Mouse (Mus musculus) neural tube, embryonic 15.5 days (tissue): Measurements from ENCODE around the gene Wfs1. TPM values are rescaled to one million over a fixed set of nuclear protein-coding genes. Genes with fewer than 3 reads are reported as not detected.
A peak's percentile ranks its signal among the peaks of the same experiment; 100 is the strongest.
"Not testable (repeated sequence)": the region's sequence is repeated elsewhere in the genome, so short reads cannot be mapped to it uniquely, and the experiment has no call there.

Experiments
- ATAC-seq: fragments of 200-750 bp; cut with Nextera tagmentation; 2 replicates; pipeline ENCODE4 v1.8.0; 2017; ENCODE audit warnings: mild to moderate bottlenecking, moderate TSS enrichment, moderate library complexity; ENCODE audit not compliant: low FRiP score
- H3K27ac ChIP-seq: fragments of 300-500 bp; sonication (generic); replicated peaks from 2 replicates; pipeline ENCODE4 v1.5.1; 2015; ENCODE audit warnings: mild to moderate bottlenecking, inconsistent platforms
- H3K27me3 ChIP-seq: fragments of 300-500 bp; sonication (generic); replicated peaks from 2 replicates; pipeline ENCODE4 v1.6.1; 2015; ENCODE audit warnings: inconsistent platforms
- H3K36me3 ChIP-seq: fragments of 300-500 bp; sonication (generic); 2 replicates; pipeline ENCODE4 v1.6.1; 2015; ENCODE audit warnings: inconsistent platforms
- H3K4me1 ChIP-seq: fragments of 300-500 bp; sonication (generic); 2 replicates; pipeline ENCODE4 v1.6.1; 2015; ENCODE audit warnings: inconsistent platforms
- H3K4me2 ChIP-seq: fragments of 300-500 bp; sonication (generic); 2 replicates; pipeline ENCODE4 v1.6.1; 2015; ENCODE audit warnings: inconsistent platforms, mild to moderate bottlenecking, moderate library complexity
- H3K4me3 ChIP-seq: fragments of 300-500 bp; sonication (generic); replicated peaks from 2 replicates; pipeline ENCODE4 v1.5.1; 2015; ENCODE audit warnings: mild to moderate bottlenecking, inconsistent platforms
- H3K9ac ChIP-seq: fragments of 300-500 bp; sonication (generic); replicated peaks from 2 replicates; pipeline ENCODE4 v1.6.1; 2015; ENCODE audit warnings: mild to moderate bottlenecking, inconsistent platforms
- H3K9me3 ChIP-seq: fragments of 300-500 bp; sonication (generic); replicated peaks from 2 replicates; pipeline ENCODE4 v1.6.1; 2016; ENCODE audit warnings: inconsistent platforms
- WGBS: fragments of 180-500 bp; shearing (Covaris S2); methylation state at CpG from one replicate; pipeline ENCODE4 v1.1.7; 2015; ENCODE audit warnings: mixed read lengths; 5-methylcytosine and 5-hydroxymethylcytosine counted together
- polyA plus RNA-seq: library from polyadenylated mRNA; unstranded; fragments of >200 nt; fragmentation: Nextera tagmentation; extraction: Ambion mirVana; gene quantifications from 2 replicates; pipeline ENCODE4 v1.2.1, GENCODE M21; 2015

Gene Wfs1
- polyA plus RNA-seq, 1 experiment from 2014 or later = 9.7 TPM

GRCm38 (mm10) chr5:36946445-36946844 is 42.6 kb downstream of the Wfs1 start:
- WGBS = 11% methylated on average over 5 of the region's 5 CpGs
- no peaks in the 10 kb centered on the region for H3K9me3 ChIP-seq
- H3K4me2 ChIP-seq = no peak overlapping the region
- ATAC-seq = peak; percentile 33; the same call in 1 of the 2 replicates
- H3K27me3 ChIP-seq = no peaks in the 10 kb centered on the region
- H3K27ac ChIP-seq = no peak overlapping the region
- no peak overlapping the region for H3K4me3 ChIP-seq
- H3K36me3 ChIP-seq = peaks cover 26% of the 10 kb centered on the region
- H3K9ac ChIP-seq = no peak overlapping the region
- peaks cover 19% of the 10 kb centered on the region for H3K4me1 ChIP-seq

GRCm38 (mm10) chr5:36945713-36946112 is 43.3 kb downstream of the Wfs1 start:
- 75% methylated on average over 2 of the region's 2 CpGs for WGBS

GRCm38 (mm10) chr5:36945102-36945701 is 43.8 kb downstream of the Wfs1 start:
- H3K4me2 ChIP-seq = no peak overlapping the region
- peaks cover 19% of the 10 kb centered on the region for H3K4me1 ChIP-seq
- H3K9me3 ChIP-seq = no peaks in the 10 kb centered on the region
- no peak overlapping the region for H3K4me3 ChIP-seq
- no peaks in the 10 kb centered on the region for H3K27me3 ChIP-seq
- 32% methylated on average over 8 of the region's 8 CpGs for WGBS
- H3K9ac ChIP-seq = no peak overlapping the region
- H3K36me3 ChIP-seq = peaks cover 26% of the 10 kb centered on the region
- ATAC-seq = peak; percentile 48
- peak overlapping the region; percentile 63 for H3K27ac ChIP-seq

More at GRCm38 (mm10) chr5:36945713-36946112, 43.3 kb downstream of the Wfs1 start:
- H3K27ac ChIP-seq = peak overlapping the region; percentile 63
- H3K9me3 ChIP-seq = no peaks in the 10 kb centered on the region
- no peaks in the 10 kb centered on the region for H3K27me3 ChIP-seq
- H3K4me2 ChIP-seq = no peak overlapping the region
- peaks cover 19% of the 10 kb centered on the region for H3K4me1 ChIP-seq
- no peak; the same call in 1 of the 2 replicates for ATAC-seq
- H3K4me3 ChIP-seq = no peak overlapping the region
- no peak overlapping the region for H3K9ac ChIP-seq
- peaks cover 27% of the 10 kb centered on the region for H3K36me3 ChIP-seq

GRCm38 (mm10) chr5:36944552-36944951 is 44.5 kb downstream of the Wfs1 start:
- peaks cover 19% of the 10 kb centered on the region for H3K4me1 ChIP-seq
- H3K36me3 ChIP-seq = peaks cover 29% of the 10 kb centered on the region
- H3K27ac ChIP-seq = peak overlapping the region; percentile 63
- H3K9me3 ChIP-seq = no peaks in the 10 kb centered on the region
- H3K9ac ChIP-seq = no peak overlapping the region
- WGBS = 74% methylated on average over 5 of the region's 5 CpGs
- no peak for ATAC-seq
- H3K27me3 ChIP-seq = no peaks in the 10 kb centered on the region
- no peak overlapping the region for H3K4me3 ChIP-seq
- H3K4me2 ChIP-seq = no peak overlapping the region

GRCm38 (mm10) chr5:36942446-36942845 is 46.6 kb downstream of the Wfs1 start:
- no peak overlapping the region for H3K4me3 ChIP-seq
- WGBS = 86% methylated on average over 2 of the region's 2 CpGs
- H3K27me3 ChIP-seq = no peaks in the 10 kb centered on the region
- ATAC-seq = no peak
- H3K36me3 ChIP-seq = peaks cover 20% of the 10 kb centered on the region
- no peak overlapping the region for H3K4me2 ChIP-seq
- H3K9ac ChIP-seq = no peak overlapping the region
- peaks cover 19% of the 10 kb centered on the region for H3K4me1 ChIP-seq
- H3K9me3 ChIP-seq = no peaks in the 10 kb centered on the region
- no peak overlapping the region for H3K27ac ChIP-seq

GRCm38 (mm10) chr5:36938991-36939390 is 50.0 kb downstream of the Wfs1 start:
- WGBS = 89% methylated on average over 2 of the region's 2 CpGs
- not testable (repeated sequence) for ATAC-seq, H3K4me3 ChIP-seq

GRCm38 (mm10) chr5:36938021-36938420 is 51.0 kb downstream of the Wfs1 start:
- no peak for ATAC-seq

More at GRCm38 (mm10) chr5:36938991-36939390, 50.0 kb downstream of the Wfs1 start:
- H3K9me3 ChIP-seq, H3K9ac ChIP-seq, H3K27ac ChIP-seq, H3K4me2 ChIP-seq, H3K27me3 ChIP-seq: not testable (repeated sequence)
- H3K36me3 ChIP-seq = peaks cover 15% of the 10 kb centered on the region
- H3K4me1 ChIP-seq = peaks cover 25% of the 10 kb centered on the region

GRCm38 (mm10) chr5:36936548-36936947 is 52.5 kb downstream of the Wfs1 start:
- H3K9ac ChIP-seq = no peak overlapping the region
- no peak overlapping the region for H3K4me2 ChIP-seq
- WGBS = 63% methylated on average over 7 of the region's 7 CpGs
- H3K9me3 ChIP-seq = no peaks in the 10 kb centered on the region
- peaks cover 25% of the 10 kb centered on the region for H3K4me1 ChIP-seq
- peak; percentile 21; the same call in 1 of the 2 replicates for ATAC-seq
- H3K4me3 ChIP-seq = no peak overlapping the region
- H3K36me3 ChIP-seq = peaks cover 18% of the 10 kb centered on the region
- no peaks in the 10 kb centered on the region for H3K27me3 ChIP-seq
- H3K27ac ChIP-seq = peak overlapping the region; percentile 65

More at GRCm38 (mm10) chr5:36938021-36938420, 51.0 kb downstream of the Wfs1 start:
- WGBS = 90% methylated on average over 5 of the region's 5 CpGs
- no peak overlapping the region for H3K4me3 ChIP-seq
- H3K27ac ChIP-seq = no peak overlapping the region
- peaks cover 25% of the 10 kb centered on the region for H3K4me1 ChIP-seq
- H3K9ac ChIP-seq = no peak overlapping the region
- no peak overlapping the region for H3K4me2 ChIP-seq
- H3K36me3 ChIP-seq = peaks cover 15% of the 10 kb centered on the region
- no peaks in the 10 kb centered on the region for H3K27me3 ChIP-seq
- H3K9me3 ChIP-seq = no peaks in the 10 kb centered on the region

GRCm38 (mm10) chr5:36935486-36936473 is 53.2 kb downstream of the Wfs1 start:
- H3K4me1 ChIP-seq = peaks cover 25% of the 10 kb centered on the region
- H3K27ac ChIP-seq = peak overlapping the region; percentile 65
- ATAC-seq = peak; percentile 82
- H3K4me3 ChIP-seq = no peak overlapping the region
- H3K4me2 ChIP-seq = peak overlapping the region; percentile 3; the same call in 1 of the 2 replicates
- H3K9me3 ChIP-seq = no peaks in the 10 kb centered on the region
- no peaks in the 10 kb centered on the region for H3K27me3 ChIP-seq
- 54% methylated on average over 17 of the region's 17 CpGs for WGBS
- H3K36me3 ChIP-seq = peaks cover 19% of the 10 kb centered on the region
- no peak overlapping the region for H3K9ac ChIP-seq

GRCm38 (mm10) chr5:36933383-36933782 is 55.6 kb downstream of the Wfs1 start:
- Histone ChIP-seq H3K4me3 (no peak overlapping the region), H3K36me3 (peaks cover 36% of the 10 kb centered on the region), H3K9me3 (no peaks in the 10 kb centered on the region), H3K27me3 (no peaks in the 10 kb centered on the region), H3K27ac (no peak overlapping the region), H3K4me1 (peaks cover 25% of the 10 kb centered on the region), H3K9ac (no peak overlapping the region), H3K4me2 (no peak overlapping the region)
- 65% methylated on average over 7 of the region's 8 CpGs for WGBS
- ATAC-seq = no peak

GRCm38 (mm10) chr5:36929376-36929775 is 59.6 kb downstream of the Wfs1 start:
- no peaks in the 10 kb centered on the region for H3K27me3 ChIP-seq
- no peak for ATAC-seq
- no peak overlapping the region for H3K4me2 ChIP-seq
- peaks cover 5% of the 10 kb centered on the region; the same call in 1 of the 2 replicates for H3K4me1 ChIP-seq
- peaks cover 56% of the 10 kb centered on the region for H3K36me3 ChIP-seq
- H3K27ac ChIP-seq = no peak overlapping the region
- H3K4me3 ChIP-seq = no peak overlapping the region
- 78% methylated on average over 3 of the region's 3 CpGs for WGBS
- H3K9ac ChIP-seq = no peak overlapping the region
- no peaks in the 10 kb centered on the region for H3K9me3 ChIP-seq
